ENCODE assay signal across 21 mouse cellular contexts in the genomic region with DNA sequence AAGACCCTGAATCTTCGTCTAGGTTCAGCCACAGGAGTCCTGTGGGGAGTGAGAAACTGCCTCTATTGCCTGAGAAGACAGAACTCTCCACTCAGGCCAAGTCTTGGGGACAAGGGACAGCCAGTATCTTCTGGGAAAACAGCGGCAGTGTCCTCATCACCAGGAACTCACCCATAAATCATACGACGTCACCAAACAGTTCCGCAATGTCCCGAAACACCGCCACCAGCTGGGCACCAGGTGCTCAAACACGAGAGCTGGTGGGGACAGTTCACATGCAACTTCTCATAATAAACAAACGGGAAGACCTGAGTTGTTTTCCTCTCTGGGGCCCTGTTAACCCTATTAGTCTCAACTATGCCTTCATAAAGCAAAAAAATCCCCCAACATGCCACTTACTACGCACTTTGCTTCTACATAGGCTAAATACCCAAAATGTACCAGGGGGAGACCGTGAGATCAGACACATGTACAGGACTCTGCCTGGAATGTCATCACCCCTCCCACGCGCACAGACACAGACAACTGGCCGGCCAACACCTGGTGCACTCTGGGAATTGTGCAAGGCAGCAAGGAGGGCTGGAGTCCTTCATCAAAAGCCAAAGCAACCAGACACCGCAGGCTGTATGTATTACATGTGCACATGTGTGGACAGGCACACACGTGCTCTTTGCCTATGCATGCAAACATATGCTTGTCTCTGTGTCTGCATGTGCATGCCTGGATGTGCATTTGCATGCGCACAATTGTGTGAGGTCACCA. TPM values are rescaled to one million over a fixed set of nuclear protein-coding genes. Genes with fewer than 3 reads are reported as not detected.
A peak's percentile ranks its signal among the peaks of the same experiment; 100 is the strongest.
DNase-seq lines count a peak whose midpoint lies in the region; ATAC-seq and TF ChIP-seq lines count a peak whose summit lies in the region.
"Had no signal": no experiment of that assay in that cellular context is flagged by ENCODE, and none has a peak within 500 bp of the region (broad histone marks: within the 10 kb centered on the region; RNA-seq: fewer than 3 reads in every experiment).

No protein-coding gene starts in this region.

- 68% methylated on average over 17 of the region's 17 CpGs for WGBS in heart, embryonic 13.5 days
- WGBS in heart, adult 2 months = 77% methylated on average over 17 of the region's 17 CpGs
- 64% methylated on average over 17 of the region's 17 CpGs for WGBS in limb, embryonic 10.5 days
- WGBS in hindbrain, embryonic 11.5 days = 72% methylated on average over 17 of the region's 17 CpGs

- peaks cover 94% of the 10 kb centered on the region for H3K4me1 ChIP-seq in heart, embryonic 13.5 days
- H3K4me1 ChIP-seq in heart, adult 2 months (ENCODE audit: control insufficient read depth, insufficient read depth, low read length) = no peaks in the 10 kb centered on the region
- peaks cover 100% of the 10 kb centered on the region for H3K4me1 ChIP-seq in limb, embryonic 10.5 days
- peaks cover 24% of the 10 kb centered on the region for H3K4me1 ChIP-seq in hindbrain, embryonic 11.5 days (replicated peaks; ENCODE audit: control insufficient read depth, insufficient read depth, low read length)

- DNase-seq in heart, adult 2 months = no peak
- DNase-seq in kidney, postnatal 10 days = peak; percentile 60
- DNase-seq in kidney, adult 9 months = no peak
- DNase-seq in fat pad, adult 2 months (ENCODE audit: extremely low read depth, low read depth, low spot score) = peak; percentile 72
- no peak for DNase-seq in limb, embryonic 10.5 days (ENCODE audit: low spot score)
- DNase-seq in hindbrain, embryonic 11.5 days (ENCODE audit: low spot score) = no peak
- no peak for DNase-seq in cerebellum, postnatal 14 days
- DNase-seq: adrenal gland, postnatal 25 days; cerebellum, adult 9-10 months; lung, embryonic 14.5 days; right cerebral cortex, postnatal 14 days had no signal

- no peaks in the 10 kb centered on the region for H3K9me3 ChIP-seq in heart, embryonic 13.5 days
- H3K9me3 ChIP-seq in limb, embryonic 10.5 days (replicated peaks) = 0 out of 2 replicates have a peak, but pooled peaks cover 1% of the 10 kb centered on the region
- H3K9me3 ChIP-seq in hindbrain, embryonic 11.5 days (ENCODE audit: control insufficient read depth, low read length) = no peaks in the 10 kb centered on the region
- H3K9me3 ChIP-seq: forebrain, embryonic 13.5 days; neural tube, embryonic 12.5 days had no signal

- 0 out of 2 replicates have a peak, but pooled peaks cover 4% of the 10 kb centered on the region for H3K36me3 ChIP-seq in heart, embryonic 13.5 days
- H3K36me3 ChIP-seq in heart, adult 2 months (ENCODE audit: control insufficient read depth, insufficient read depth, low read length) = no peaks in the 10 kb centered on the region
- H3K36me3 ChIP-seq in limb, embryonic 10.5 days = peaks cover 10% of the 10 kb centered on the region
- H3K36me3 ChIP-seq in hindbrain, embryonic 11.5 days (ENCODE audit: control insufficient read depth, insufficient read depth, low read length) = no peaks in the 10 kb centered on the region
- H3K36me3 ChIP-seq: neural tube, embryonic 12.5 days had no signal

- TF ChIP-seq CTCF in heart, adult 2 months (IDR thresholded peaks at IDR 0.05) = no peak

- H3K27ac ChIP-seq in heart, embryonic 13.5 days (replicated peaks) = peak overlapping the region; percentile 84
- H3K27ac ChIP-seq in heart, adult 2 months = no peak overlapping the region
- H3K27ac ChIP-seq in limb, embryonic 10.5 days = peak overlapping the region; percentile 72
- no peak overlapping the region for H3K27ac ChIP-seq in hindbrain, embryonic 11.5 days (ENCODE audit: low read depth, low read length)
- H3K27ac ChIP-seq: forebrain, embryonic 13.5 days; hindbrain, postnatal 0 days; layer of hippocampus, adult 2 months; neural tube, embryonic 12.5 days had no signal

- no peak for ATAC-seq in heart, embryonic 13.5 days (ENCODE audit: extremely low read depth, insufficient number of reproducible peaks, low FRiP score, low TSS enrichment)
- ATAC-seq in hindbrain, embryonic 11.5 days (ENCODE audit: low FRiP score) = no peak
- ATAC-seq: CD4-positive, CD25-positive, alpha-beta regulatory T cell, adult 4 months; forebrain, embryonic 13.5 days; hindbrain, postnatal 0 days had no signal

- peaks cover 20% of the 10 kb centered on the region for H3K27me3 ChIP-seq in heart, embryonic 13.5 days (replicated peaks)
- peaks cover 3% of the 10 kb centered on the region for H3K27me3 ChIP-seq in heart, adult 2 months (ENCODE audit: control insufficient read depth, insufficient read depth, low read length)
- peaks cover 6% of the 10 kb centered on the region; the same call in 1 of the 2 replicates for H3K27me3 ChIP-seq in limb, embryonic 10.5 days (ENCODE audit: low read depth, poor library complexity, severe bottlenecking)
- peaks cover 25% of the 10 kb centered on the region for H3K27me3 ChIP-seq in hindbrain, embryonic 11.5 days (ENCODE audit: control insufficient read depth, insufficient read depth, low read length)

- H3K79me2 ChIP-seq in heart, adult 2 months (replicated peaks; ENCODE audit: control insufficient read depth, insufficient read depth, low read length) = no peaks in the 10 kb centered on the region

- 0 out of 2 replicates have a peak overlapping the region, but pooled peaks have one; percentile 33 for H3K9ac ChIP-seq in heart, embryonic 13.5 days
- H3K9ac ChIP-seq in heart, adult 2 months (ENCODE audit: low read depth, low read length) = no peak overlapping the region
- no peak overlapping the region for H3K9ac ChIP-seq in hindbrain, embryonic 11.5 days (ENCODE audit: low read depth, low read length)
- H3K9ac ChIP-seq: forebrain, embryonic 13.5 days; lung, embryonic 14.5 days; neural tube, embryonic 12.5 days had no signal

- intact Hi-C loops in heart, adult 2 months (cut with DNase I) = no loop called here

- no peak for TF ChIP-seq EP300 in heart, adult 2 months (IDR thresholded peaks at IDR 0.05; ENCODE audit: insufficient read depth, low read depth, low read length)

- no peak for TF ChIP-seq POLR2A in heart, adult 2 months (IDR thresholded peaks at IDR 0.05; ENCODE audit: insufficient read depth, low read depth, low read length)

- H3K4me2 ChIP-seq in heart, embryonic 13.5 days = no peak overlapping the region
- H3K4me2 ChIP-seq in hindbrain, embryonic 11.5 days (replicated peaks; ENCODE audit: low read depth, low read length) = no peak overlapping the region
- H3K4me2 ChIP-seq: forebrain, embryonic 13.5 days; lung, embryonic 14.5 days; neural tube, embryonic 12.5 days had no signal

- H3K4me3 ChIP-seq in heart, embryonic 13.5 days = no peak overlapping the region
- no peak overlapping the region for H3K4me3 ChIP-seq in heart, adult 2 months
- no peak overlapping the region for H3K4me3 ChIP-seq in limb, embryonic 10.5 days
- H3K4me3 ChIP-seq in hindbrain, embryonic 11.5 days (ENCODE audit: low read depth, low read length) = no peak overlapping the region
- H3K4me3 ChIP-seq: forebrain, embryonic 13.5 days; layer of hippocampus, adult 2 months; neural tube, embryonic 12.5 days had no signal

RNA-seq across cellular contexts. Expression of a gene that starts 8.8 kb away (rescaled TPM):
- polyA plus RNA-seq in heart, embryonic 13.5 days (2015; fragmentation: Nextera tagmentation; extraction: Ambion mirVana) = 40.3 and 46.5 TPM in 2 replicates
- under 1 TPM; 0.86 to 0.94 TPM for total RNA-seq in heart, adult 2 months (2021)
- polyA plus RNA-seq in heart, adult 2 months (2012; rRNA removed) = 1.4 and 2.1 TPM in 2 replicates
- 31.3 and 39.5 TPM in 2 replicates for polyA plus RNA-seq in limb, embryonic 10.5 days (2016; fragmentation: Nextera tagmentation; extraction: Ambion mirVana)
- 16.6 and 17.9 TPM in 2 replicates for polyA plus RNA-seq in hindbrain, embryonic 11.5 days (2014; fragmentation: Nextera tagmentation; extraction: Ambion mirVana)
- total RNA-seq: granulocyte monocyte progenitor cell, adult 5-6 weeks; megakaryocyte progenitor cell, adult 5-6 weeks; MEL had no signal

RNA-seq across cellular contexts. Expression of a gene that starts 46.2 kb away (rescaled TPM):
- 0.11 and 0.23 TPM in 2 replicates for polyA plus RNA-seq in heart, embryonic 13.5 days (2015; fragmentation: Nextera tagmentation; extraction: Ambion mirVana)
- not detected for total RNA-seq in heart, adult 2 months (2021)
- 0.14 TPM in 1 of 2 replicates, not detected in the other for polyA plus RNA-seq in heart, adult 2 months (2012; rRNA removed)
- polyA plus RNA-seq in limb, embryonic 10.5 days (2016; fragmentation: Nextera tagmentation; extraction: Ambion mirVana) = 0.36 and 0.79 TPM in 2 replicates
- polyA plus RNA-seq in hindbrain, embryonic 11.5 days (2014; fragmentation: Nextera tagmentation; extraction: Ambion mirVana) = 0.71 and 0.74 TPM in 2 replicates
- total RNA-seq: adrenal gland, postnatal 25 days; granulocyte monocyte progenitor cell, adult 5-6 weeks; megakaryocyte progenitor cell, adult 5-6 weeks; MEL had no signal
- polyA plus RNA-seq: liver, adult 2 months had no signal

Comparison
In these comparisons a context has a peak if more than half of its experiments do, and no peak if none do; other contexts are left out.
1. H3K27ac ChIP-seq: peak in heart, embryonic 13.5 days (single experiment) and limb, embryonic 10.5 days (single experiment); none in heart, adult 2 months (single experiment) and hindbrain, embryonic 11.5 days (single experiment).
2. DNase-seq: peak in kidney, postnatal 10 days (single experiment) and fat pad, adult 2 months (single experiment); none in heart, adult 2 months (0 of 2), kidney, adult 9 months (single experiment), limb, embryonic 10.5 days (single experiment), hindbrain, embryonic 11.5 days (single experiment) and cerebellum, postnatal 14 days (0 of 2).